Mouse (Mus musculus) adrenal gland, postnatal 36 days (tissue): ENCODE measurements at regions not wholly inside any gene's neighbourhood (a gene's known extent, or its start where the extent isn't known, plus 50 kb on each side); places are given as distances from the start of the nearest gene placed in this dataset.

Experiments
- DNase-seq, 2 experiments: peaks; one replicate each; pipeline ENCODE4 v3.0.0; 2021; ENCODE audit warnings: mixed read lengths in 1 of 2

DNA sequence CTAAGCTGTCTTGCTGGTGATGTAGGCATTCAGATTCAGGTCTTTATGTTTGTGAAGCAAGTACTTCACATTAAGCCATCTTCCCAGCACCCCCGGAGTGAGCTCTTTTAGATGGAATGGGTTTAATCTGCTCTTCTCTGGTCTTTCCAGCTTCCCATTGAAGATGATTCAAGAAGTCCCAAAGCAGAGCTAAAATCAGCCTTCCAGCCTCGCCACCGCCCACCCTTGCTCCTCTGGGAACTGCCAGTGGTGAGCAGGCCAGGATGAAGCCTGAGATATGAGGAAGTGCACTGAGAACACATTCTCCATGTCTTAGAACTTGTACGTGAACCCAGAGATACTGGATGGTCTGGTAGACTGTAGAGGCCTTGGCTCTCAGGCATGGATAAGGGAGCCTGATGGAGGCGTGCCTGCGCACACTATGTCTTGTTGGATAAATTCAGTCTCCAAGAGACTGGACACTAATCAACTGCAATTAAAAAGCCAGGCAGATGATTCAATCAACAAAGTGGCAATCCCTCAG, 51.3 kb upstream of the Mrtfb start:
- DNase-seq = no peak

DNA sequence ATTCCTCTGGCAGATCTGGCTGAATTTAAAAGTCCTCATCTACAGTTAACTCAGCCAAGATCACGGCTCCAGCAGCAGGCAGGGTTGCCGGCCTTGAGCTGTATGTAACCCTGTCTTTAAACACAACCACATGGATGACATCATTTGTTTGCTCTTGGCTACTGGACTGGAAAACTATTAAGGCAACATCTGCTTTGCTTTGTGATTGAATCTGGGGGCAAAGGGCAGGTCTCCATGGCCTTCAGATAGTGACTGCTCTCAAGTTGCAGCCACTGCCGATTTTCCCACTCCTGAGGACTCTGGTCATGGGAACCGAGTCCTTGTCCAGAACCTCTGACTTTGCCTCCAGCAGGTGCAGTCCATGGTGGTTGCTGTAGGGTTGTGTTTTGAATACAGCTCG, 50.4 kb upstream of the Mrtfb start:
- peak; percentile 55 to 60 for DNase-seq
